Mouse (Mus musculus) kidney, postnatal 36 days (tissue): Measurements from ENCODE around the gene Rnf150.

Experiments
- DNase-seq, 2 experiments: peaks; one replicate each; pipeline ENCODE4 v3.0.0; 2021 to 2022; ENCODE audit warnings: mixed read lengths in 2 of 2

Gene Rnf150

GRCm38 (mm10) chr8:82863041-82863744 lies at the start of gene Rnf150:
TSS of gene Rnf150 (plus strand) at chr8:82863356.
- peak; percentile 70 to 89 for DNase-seq

GRCm38 (mm10) chr8:82826135-82827046 lies 36.8 kb upstream of the Rnf150 start:
- DNase-seq: no peak

- no peak for DNase-seq
These were observed 22.7 kb upstream of the Rnf150 start for GRCm38 (mm10) chr8:82840415-82840814.

- peak in 1 of 2 experiments; percentile 9 for DNase-seq
These were observed 22.2 kb upstream of the Rnf150 start for GRCm38 (mm10) chr8:82840963-82841362.

GRCm38 (mm10) chr8:82841520-82842142 lies 21.5 kb upstream of the Rnf150 start:
- DNase-seq: peak in 1 of 2 experiments; percentile 31

- DNase-seq: no peak
These were observed 19.5 kb upstream of the Rnf150 start for GRCm38 (mm10) chr8:82843697-82844096.

GRCm38 (mm10) chr8:82844413-82844812 lies 18.7 kb upstream of the Rnf150 start:
- DNase-seq: no peak

GRCm38 (mm10) chr8:82846098-82846497 lies 17.1 kb upstream of the Rnf150 start:
- no peak for DNase-seq

- DNase-seq: no peak
These were observed 16.4 kb upstream of the Rnf150 start for GRCm38 (mm10) chr8:82846730-82847129.

GRCm38 (mm10) chr8:82858541-82859342 lies 4.4 kb upstream of the Rnf150 start:
- no peak for DNase-seq

- no peak for DNase-seq
These were observed 3.9 kb upstream of the Rnf150 start for GRCm38 (mm10) chr8:82859343-82859620.

- DNase-seq: peak in 1 of 2 experiments; percentile 61
These were observed 777 bp downstream of the Rnf150 start for GRCm38 (mm10) chr8:82863745-82864520.

- DNase-seq: no peak
These were observed 1.3 kb downstream of the Rnf150 start for GRCm38 (mm10) chr8:82864521-82864818.

- DNase-seq: no peak
These were observed 2.1 kb downstream of the Rnf150 start for GRCm38 (mm10) chr8:82865239-82865638.

GRCm38 (mm10) chr8:82866251-82866650 lies 3.1 kb downstream of the Rnf150 start:
- no peak for DNase-seq

GRCm38 (mm10) chr8:82870840-82871490 lies 7.8 kb downstream of the Rnf150 start:
- no peak for DNase-seq

- DNase-seq: no peak
These were observed 8.8 kb downstream of the Rnf150 start for GRCm38 (mm10) chr8:82871986-82872385.

- no peak for DNase-seq
These were observed 10.9 kb downstream of the Rnf150 start for GRCm38 (mm10) chr8:82874102-82874501.

GRCm38 (mm10) chr8:82875135-82875534 lies 12.0 kb downstream of the Rnf150 start:
- DNase-seq: peak; percentile 16 to 25

GRCm38 (mm10) chr8:82884480-82884879 lies 21.3 kb downstream of the Rnf150 start:
- DNase-seq: no peak

- DNase-seq: no peak
These were observed 24.1 kb downstream of the Rnf150 start for GRCm38 (mm10) chr8:82887234-82887633.
